16 mouse cellular contexts compared by ENCODE assay signal in genomic region chr15:77907646-77908518, GRCm38 (mm10). TPM values are rescaled to one million over a fixed set of nuclear protein-coding genes. Genes with fewer than 3 reads are reported as not detected.
A peak's percentile ranks its signal among the peaks of the same experiment; 100 is the strongest.
DNase-seq lines count a peak whose midpoint lies in the region; ATAC-seq lines count a peak whose summit lies in the region.
"Had no signal": no experiment of that assay in that cellular context is flagged by ENCODE, and none has a peak within 500 bp of the region (broad histone marks: within the 10 kb centered on the region; RNA-seq: fewer than 3 reads in every experiment).

No protein-coding gene starts in this region.

- H3K9me3 ChIP-seq in kidney, embryonic 16.5 days (ENCODE audit: low read length) = no peaks in the 10 kb centered on the region
- H3K9me3 ChIP-seq: hindbrain, embryonic 13.5 days; limb, embryonic 15.5 days had no signal

- no peaks in the 10 kb centered on the region for H3K27me3 ChIP-seq in kidney, embryonic 16.5 days (ENCODE audit: insufficient read depth, low read length)
- H3K27me3 ChIP-seq: limb, embryonic 15.5 days had no signal

- 39% methylated on average over 9 of the region's 9 CpGs for WGBS in kidney, embryonic 16.5 days

- peak; percentile 63 for DNase-seq in kidney, adult 18-20 months
- DNase-seq in kidney, postnatal 10 days = no peak
- DNase-seq in lung, postnatal 25 days (ENCODE audit: low spot score) = peak; percentile 80
- no peak for DNase-seq in frontal cortex, postnatal 14 days (ENCODE audit: low spot score in 2 of 2)
- no peak for DNase-seq in right cerebral cortex, postnatal 14 days
- no peak for DNase-seq in c-Kit-positive CD71-positive TER-119-positive erythroid progenitor cells, embryonic 14.5 days (ENCODE audit: low spot score)
- DNase-seq: adrenal gland, postnatal 36 days; cerebellum, adult 11-12 months; embryo, embryonic 11 days; layer of hippocampus, adult 9-11 months had no signal

- peak overlapping the region; percentile 98 for H3K27ac ChIP-seq in brown adipose tissue, adult 24 weeks (replicated peaks; ENCODE audit: low read depth, low read length)
- H3K27ac ChIP-seq in kidney, embryonic 16.5 days (ENCODE audit: low read length) = peak overlapping the region; percentile 71
- H3K27ac ChIP-seq: hindbrain, embryonic 13.5 days; limb, embryonic 15.5 days had no signal

- no peak for ATAC-seq in kidney, embryonic 16.5 days (ENCODE audit: low FRiP score, low TSS enrichment)
- ATAC-seq: CD4-positive, CD25-positive, alpha-beta regulatory T cell, adult 4 months had no signal

- peaks cover 45% of the 10 kb centered on the region for H3K4me1 ChIP-seq in brown adipose tissue, adult 24 weeks (ENCODE audit: control insufficient read depth, insufficient read depth, insufficient read length, low read length)
- H3K4me1 ChIP-seq in kidney, embryonic 16.5 days (ENCODE audit: insufficient read depth, low read length) = peaks cover 70% of the 10 kb centered on the region

- no peak overlapping the region for H3K4me2 ChIP-seq in kidney, embryonic 16.5 days (replicated peaks; ENCODE audit: low read depth, low read length)
- H3K4me2 ChIP-seq: hindbrain, embryonic 13.5 days; limb, embryonic 15.5 days; midbrain, embryonic 11.5 days had no signal

- H3K9ac ChIP-seq in kidney, embryonic 16.5 days (replicated peaks; ENCODE audit: low read length) = no peak overlapping the region
- H3K9ac ChIP-seq: hindbrain, embryonic 13.5 days; limb, embryonic 15.5 days had no signal

- no peak overlapping the region for H3K4me3 ChIP-seq in brown adipose tissue, adult 24 weeks (ENCODE audit: insufficient read depth, low read depth, low read length)
- H3K4me3 ChIP-seq in kidney, embryonic 16.5 days (ENCODE audit: low read length) = no peak overlapping the region
- H3K4me3 ChIP-seq: hindbrain, embryonic 13.5 days; limb, embryonic 15.5 days had no signal

- H3K36me3 ChIP-seq in kidney, embryonic 16.5 days (ENCODE audit: insufficient read depth, low read length) = no peaks in the 10 kb centered on the region
- H3K36me3 ChIP-seq: limb, embryonic 15.5 days had no signal

RNA-seq across cellular contexts. Expression of gene Txn2, which starts 20.9 kb away (rescaled TPM):
- polyA plus RNA-seq in brown adipose tissue, adult 24 weeks (2012; ENCODE audit: insufficient read depth, insufficient read length, missing spikeins) = 696 and 736 TPM in 2 replicates
- 275 and 307 TPM in 2 replicates for polyA plus RNA-seq in kidney, embryonic 16.5 days (2015; fragmentation: Nextera tagmentation; extraction: Ambion mirVana)

RNA-seq across cellular contexts. Expression of gene Foxred2, which starts 48.6 kb away (rescaled TPM):
- polyA plus RNA-seq in brown adipose tissue, adult 24 weeks (2012; ENCODE audit: insufficient read depth, insufficient read length, missing spikeins) = 0.67 and 0.79 TPM in 2 replicates
- polyA plus RNA-seq in kidney, embryonic 16.5 days (2015; fragmentation: Nextera tagmentation; extraction: Ambion mirVana) = 4.9 and 5.2 TPM in 2 replicates

Comparison
In these comparisons a context has a peak if more than half of its experiments do, and no peak if none do; other contexts are left out.
1. DNase-seq: peak in kidney, adult 18-20 months (single experiment) and lung, postnatal 25 days (single experiment); none in kidney, postnatal 10 days (single experiment), frontal cortex, postnatal 14 days (0 of 2), right cerebral cortex, postnatal 14 days (single experiment) and c-Kit-positive CD71-positive TER-119-positive erythroid progenitor cells, embryonic 14.5 days (single experiment).